Mouse (Mus musculus) lung, postnatal 4 days (tissue): ENCODE results near the gene Gabrg3.
"Not testable (repeated sequence)": the region's sequence is repeated elsewhere in the genome, so short reads cannot be mapped to it uniquely, and the experiment has no call there.

Source experiments
- DNase-seq, 2 experiments: peaks; one replicate each; pipeline ENCODE4 v3.0.0; 2021

Gabrg3 gene

GRCm38 (mm10) chr7:57307337-57307736 lies 79.7 kb downstream of the Gabrg3 start:
- DNase-seq = no peak

GRCm38 (mm10) chr7:57296639-57297038 lies 90.3 kb downstream of the Gabrg3 start:
- no peak for DNase-seq

- no peak for DNase-seq
Observed at GRCm38 (mm10) chr7:57294127-57294526, 92.9 kb downstream of the Gabrg3 start.

DNA sequence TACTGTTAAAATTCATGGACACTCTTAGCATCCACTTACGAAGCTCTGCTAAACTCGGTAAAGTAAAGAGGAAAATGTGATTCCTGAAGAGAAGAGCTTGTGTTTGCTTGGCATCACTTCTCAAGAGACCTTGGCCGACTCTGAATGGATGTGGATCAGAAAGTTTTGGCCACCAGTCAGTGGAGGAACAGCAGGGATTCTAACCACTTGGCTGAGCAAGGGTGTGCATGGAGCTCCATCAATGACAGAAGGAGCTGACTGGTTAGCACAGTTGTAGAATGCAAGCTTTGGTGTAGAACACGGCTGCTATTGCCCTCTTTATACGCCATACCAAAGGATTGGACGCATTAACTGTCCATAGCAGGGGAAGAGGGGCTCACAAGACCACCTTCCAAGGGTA lies 93.4 kb downstream of the Gabrg3 start:
- no peak for DNase-seq

DNA sequence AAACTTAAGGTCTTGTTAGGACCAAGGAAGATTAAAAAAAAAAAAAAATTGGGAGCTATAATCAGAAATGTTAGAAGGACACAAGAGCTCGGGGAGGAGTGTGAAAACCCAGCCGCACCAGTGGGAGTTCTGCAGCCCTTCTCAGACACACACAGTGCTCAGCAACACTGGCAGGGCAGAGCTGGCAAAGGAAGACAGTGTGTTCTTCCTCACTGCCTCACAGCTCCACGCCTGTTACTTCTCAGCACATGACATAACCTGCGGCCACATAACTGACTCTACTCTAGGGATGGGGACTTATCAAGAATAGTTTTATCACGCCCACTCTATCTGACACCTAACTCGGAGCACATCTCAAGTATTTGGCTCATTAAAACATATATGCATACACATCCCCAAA lies 103.8 kb downstream of the Gabrg3 start:
- DNase-seq = no peak

GRCm38 (mm10) chr7:57278841-57279240 lies 108.1 kb downstream of the Gabrg3 start:
- DNase-seq = no peak

GRCm38 (mm10) chr7:57260201-57260600 lies 126.8 kb downstream of the Gabrg3 start:
- DNase-seq = no peak

GRCm38 (mm10) chr7:57258893-57259574 lies 128.0 kb downstream of the Gabrg3 start:
- no peak for DNase-seq

DNA sequence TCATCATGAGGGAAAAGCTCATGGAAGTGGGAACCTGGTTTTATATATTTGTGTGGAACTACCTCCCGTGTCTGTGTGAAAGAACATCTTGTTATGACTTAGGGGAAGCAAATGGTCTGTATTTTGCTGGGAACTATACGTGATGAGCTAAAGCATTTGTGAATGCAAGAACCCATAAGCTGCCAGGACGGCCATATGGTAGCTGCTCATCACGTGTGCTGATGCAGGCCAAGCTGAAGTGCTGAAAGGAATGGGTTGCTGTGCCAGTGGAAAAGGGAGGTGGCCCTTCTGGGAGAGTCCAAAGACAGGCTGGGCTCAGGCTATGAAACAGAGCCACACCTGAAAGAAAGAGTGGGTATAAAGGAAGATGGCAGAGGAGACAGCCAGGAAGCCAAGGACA lies 143.0 kb downstream of the Gabrg3 start:
- no peak for DNase-seq

GRCm38 (mm10) chr7:57214119-57214518 lies 172.9 kb downstream of the Gabrg3 start:
- no peak for DNase-seq

DNA sequence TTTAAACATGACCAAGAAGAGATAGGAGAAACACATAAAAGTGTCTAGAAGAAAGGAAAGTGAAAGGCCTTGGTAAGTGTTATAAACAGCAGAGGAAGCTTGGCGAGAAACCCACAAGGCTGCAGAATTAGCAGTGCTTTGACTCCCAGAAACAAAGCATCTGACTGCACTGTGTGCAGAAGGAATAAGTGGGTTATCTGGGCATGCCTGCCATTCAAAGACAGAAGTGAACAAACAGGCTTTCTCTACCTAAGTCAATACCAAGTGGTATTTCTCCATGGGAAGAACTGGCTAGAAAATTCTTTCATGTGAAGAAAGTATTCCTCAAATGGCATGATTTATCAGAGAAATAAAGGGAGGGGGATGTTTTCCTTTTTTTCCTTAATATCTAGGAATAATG lies 201.0 kb downstream of the Gabrg3 start:
- no peak for DNase-seq

DNA sequence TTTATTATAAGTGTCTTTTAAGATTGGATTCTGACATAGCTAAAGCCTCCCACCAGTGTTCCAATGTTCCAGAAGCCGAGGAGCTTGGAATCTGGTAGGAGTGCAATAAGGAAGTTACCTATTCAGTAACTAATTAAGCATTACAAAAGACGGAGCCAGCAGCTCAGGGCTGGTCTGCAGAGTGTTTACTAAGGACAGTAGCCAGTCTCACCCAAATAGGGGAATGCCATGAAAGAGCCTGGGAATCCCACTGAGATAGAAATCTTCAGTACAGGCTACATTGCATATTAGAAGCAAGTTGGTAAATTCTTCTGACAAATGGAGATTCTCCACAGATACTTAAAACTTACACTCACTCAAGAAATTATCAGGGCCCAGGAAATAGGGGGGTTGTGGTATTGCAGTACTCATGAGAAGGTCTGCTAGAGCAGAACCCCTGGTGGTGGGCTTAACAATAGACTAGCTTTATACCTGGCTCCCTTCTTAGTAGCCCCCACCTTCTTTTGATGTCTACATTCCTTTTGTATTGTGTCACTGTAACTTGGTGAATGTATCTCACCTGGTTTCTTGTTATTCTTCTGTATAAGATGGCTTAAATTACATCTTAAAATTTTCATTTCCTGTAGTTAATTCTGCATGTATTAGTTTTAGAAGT lies 211.0 kb downstream of the Gabrg3 start:
- DNase-seq = not testable (repeated sequence)

DNA sequence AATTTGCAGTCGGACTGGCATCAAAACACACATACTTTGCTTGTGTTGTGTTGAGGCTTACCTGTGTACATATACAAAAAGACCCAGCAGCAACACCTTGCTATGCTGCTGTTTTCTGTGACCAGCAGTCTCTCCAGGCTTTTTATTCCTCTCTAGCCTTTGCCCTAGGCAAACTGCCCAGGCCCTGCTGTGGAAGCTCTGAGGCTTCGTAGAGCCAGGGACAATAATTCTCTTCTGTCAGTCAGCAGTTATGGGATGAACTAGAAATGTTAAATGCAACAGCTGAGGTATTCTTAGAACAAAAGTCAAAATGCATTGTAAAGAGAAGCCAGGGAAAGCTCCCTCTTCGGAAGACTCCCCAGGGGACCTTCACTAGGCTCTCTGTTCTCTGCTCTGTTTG lies 220.1 kb downstream of the Gabrg3 start:
- no peak for DNase-seq

- no peak for DNase-seq
Observed at GRCm38 (mm10) chr7:57158211-57158610, 228.8 kb downstream of the Gabrg3 start.

GRCm38 (mm10) chr7:57153743-57154142 lies 233.2 kb downstream of the Gabrg3 start:
- no peak for DNase-seq

DNA sequence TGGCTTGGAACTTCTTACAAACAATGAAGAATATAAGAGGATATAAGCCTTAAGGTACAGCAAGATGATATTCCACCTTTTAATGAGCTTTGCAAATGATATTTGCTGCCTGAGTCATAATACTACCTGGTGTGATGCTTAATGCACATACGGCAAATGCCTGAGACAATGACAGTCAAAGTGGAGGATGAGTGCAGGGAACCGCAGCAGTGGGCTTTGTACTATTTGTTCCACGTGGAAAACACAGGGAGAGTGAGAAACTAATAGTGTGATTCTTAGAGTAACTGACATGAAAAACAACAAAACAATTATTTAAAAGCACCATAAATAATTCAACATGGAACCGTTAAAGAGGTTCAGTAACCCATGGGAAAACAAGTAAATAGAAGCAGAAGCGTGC lies 236.2 kb downstream of the Gabrg3 start:
- no peak for DNase-seq

DNA sequence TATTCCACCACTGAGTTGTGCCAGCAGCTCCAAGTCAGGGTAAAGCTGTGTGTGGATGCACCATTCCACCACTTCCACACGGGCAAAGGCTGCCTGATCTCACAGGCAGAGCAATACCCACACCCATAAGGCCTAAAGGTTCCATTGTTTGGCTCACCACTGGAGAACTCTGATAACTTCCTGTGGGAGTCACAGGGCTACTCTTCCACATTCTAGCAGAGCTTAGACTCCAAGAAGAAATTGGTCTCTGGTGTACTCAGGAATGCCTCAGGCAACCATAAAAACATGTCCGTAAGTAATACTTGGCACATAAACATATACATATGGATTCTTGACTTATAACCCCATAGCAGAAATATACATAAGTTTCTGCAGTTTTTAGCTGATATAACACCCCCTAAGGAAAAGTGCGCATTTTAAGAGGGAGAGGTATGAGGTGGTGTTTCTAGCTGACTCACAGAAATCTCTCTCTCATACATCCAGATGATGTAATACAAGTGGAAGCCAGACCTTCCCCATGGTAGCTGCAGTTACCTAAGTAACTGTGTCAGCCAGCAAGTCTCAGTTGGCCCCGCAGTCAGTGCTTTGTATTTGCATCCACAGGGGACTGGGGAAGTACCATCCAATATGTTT lies 248.8 kb downstream of the Gabrg3 start:
- no peak for DNase-seq

- DNase-seq = no peak
Observed at GRCm38 (mm10) chr7:57133009-57133408, 254.0 kb downstream of the Gabrg3 start.

GRCm38 (mm10) chr7:57132471-57132870 lies 254.5 kb downstream of the Gabrg3 start:
- no peak for DNase-seq

- DNase-seq = no peak
Observed at GRCm38 (mm10) chr7:57100065-57100464, 286.9 kb downstream of the Gabrg3 start.

DNA sequence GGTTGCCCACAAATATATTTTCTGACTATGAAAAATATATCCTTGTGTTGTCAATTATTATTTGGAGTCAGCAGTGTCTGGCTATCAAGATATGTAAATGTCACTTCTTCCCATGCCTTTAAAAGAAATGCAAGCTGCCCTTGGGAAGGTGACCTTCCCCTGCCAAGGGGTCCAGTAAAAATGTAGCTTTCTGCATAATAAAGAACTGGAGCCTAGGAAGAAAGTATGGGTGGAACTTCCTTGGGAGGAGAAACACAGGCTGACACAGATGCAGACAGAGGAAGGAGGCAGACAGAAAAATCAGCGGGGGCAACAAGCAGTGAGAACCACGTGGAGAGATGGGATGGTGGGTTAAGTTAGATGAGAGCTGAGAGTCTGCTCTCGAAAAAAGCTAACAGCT lies 304.9 kb downstream of the Gabrg3 start:
- no peak for DNase-seq

DNA sequence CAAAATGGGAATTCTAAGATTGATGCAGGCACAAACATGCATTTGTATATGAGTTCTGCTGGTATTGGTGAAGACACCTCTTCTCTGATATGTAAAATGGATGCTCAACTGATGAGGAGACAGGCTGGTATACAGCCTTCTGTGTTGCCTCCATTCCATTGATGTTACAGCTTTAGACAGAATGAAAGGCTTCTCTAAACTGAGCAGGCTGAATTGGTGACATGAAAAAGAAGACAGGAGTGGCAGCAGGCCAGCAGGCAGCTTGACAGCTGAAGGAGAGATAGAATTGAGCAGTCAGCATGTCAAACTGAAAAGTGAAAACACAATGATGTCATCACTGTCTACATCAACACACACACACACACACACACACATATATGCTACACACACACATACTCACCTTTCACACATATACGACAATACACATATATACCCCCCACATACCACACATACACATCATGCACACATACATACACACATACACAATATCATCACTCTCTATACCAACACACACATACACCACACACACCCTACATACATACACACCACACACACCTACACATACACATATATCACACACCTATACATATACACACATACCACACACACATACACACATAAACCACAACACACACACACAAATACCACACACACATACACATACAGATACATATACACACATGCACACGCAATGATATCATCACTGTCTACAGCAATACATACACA lies 315.4 kb downstream of the Gabrg3 start:
- no peak for DNase-seq

GRCm38 (mm10) chr7:57065398-57065797 lies 321.6 kb downstream of the Gabrg3 start:
- DNase-seq = no peak
